Mouse (Mus musculus) midbrain, embryonic 15.5 days (tissue): ENCODE measurements around the gene Ltv1. TPM values are rescaled to one million over a fixed set of nuclear protein-coding genes. Genes with fewer than 3 reads are reported as not detected.

Experiments
- ATAC-seq: fragments of 200-750 bp; cut with Nextera tagmentation; replicated peaks from 2 replicates; pipeline ENCODE4 v1.8.0; 2017; ENCODE audit warnings: moderate TSS enrichment
- H3K27ac ChIP-seq: fragments of 300-500 bp; sonication (generic); 2 replicates; pipeline ENCODE4 v1.5.1; 2015; ENCODE audit warnings: mild to moderate bottlenecking, inconsistent platforms
- H3K27me3 ChIP-seq: fragments of 300-500 bp; sonication (generic); replicated peaks from 2 replicates; pipeline ENCODE4 v1.6.1; 2015; ENCODE audit warnings: inconsistent platforms
- H3K36me3 ChIP-seq: fragments of 300-500 bp; sonication (generic); replicated peaks from 2 replicates; pipeline ENCODE4 v1.6.1; 2015; ENCODE audit warnings: inconsistent platforms
- H3K4me1 ChIP-seq: fragments of 300-500 bp; sonication (generic); 2 replicates; pipeline ENCODE4 v1.6.1; 2015; ENCODE audit warnings: inconsistent platforms
- H3K4me2 ChIP-seq: fragments of 300-500 bp; sonication (generic); 2 replicates; pipeline ENCODE4 v1.6.1; 2015; ENCODE audit warnings: inconsistent platforms, mild to moderate bottlenecking, moderate library complexity
- H3K4me3 ChIP-seq: fragments of 300-500 bp; sonication (generic); 2 replicates; pipeline ENCODE4 v1.5.1; 2015; ENCODE audit warnings: mild to moderate bottlenecking, inconsistent platforms
- H3K9ac ChIP-seq: fragments of 300-500 bp; sonication (generic); 2 replicates; pipeline ENCODE4 v1.6.1; 2015; ENCODE audit warnings: mild to moderate bottlenecking, inconsistent platforms
- H3K9me3 ChIP-seq: fragments of 300-500 bp; sonication (generic); 2 replicates; pipeline ENCODE4 v1.6.1; 2016; ENCODE audit warnings: inconsistent platforms
- WGBS: fragments of 180-500 bp; shearing (Covaris S2); methylation state at CpG from one replicate; pipeline ENCODE4 v1.1.7; 2015; ENCODE audit warnings: mixed read lengths; 5-methylcytosine and 5-hydroxymethylcytosine counted together
- polyA plus RNA-seq: library from polyadenylated mRNA; unstranded; fragments of >200 nt; fragmentation: Nextera tagmentation; extraction: Ambion mirVana; gene quantifications from 2 replicates; pipeline ENCODE4 v1.2.1, GENCODE M21; 2015

Gene Ltv1
- polyA plus RNA-seq, 1 experiment from 2014 or later: 33.7 TPM

DNA sequence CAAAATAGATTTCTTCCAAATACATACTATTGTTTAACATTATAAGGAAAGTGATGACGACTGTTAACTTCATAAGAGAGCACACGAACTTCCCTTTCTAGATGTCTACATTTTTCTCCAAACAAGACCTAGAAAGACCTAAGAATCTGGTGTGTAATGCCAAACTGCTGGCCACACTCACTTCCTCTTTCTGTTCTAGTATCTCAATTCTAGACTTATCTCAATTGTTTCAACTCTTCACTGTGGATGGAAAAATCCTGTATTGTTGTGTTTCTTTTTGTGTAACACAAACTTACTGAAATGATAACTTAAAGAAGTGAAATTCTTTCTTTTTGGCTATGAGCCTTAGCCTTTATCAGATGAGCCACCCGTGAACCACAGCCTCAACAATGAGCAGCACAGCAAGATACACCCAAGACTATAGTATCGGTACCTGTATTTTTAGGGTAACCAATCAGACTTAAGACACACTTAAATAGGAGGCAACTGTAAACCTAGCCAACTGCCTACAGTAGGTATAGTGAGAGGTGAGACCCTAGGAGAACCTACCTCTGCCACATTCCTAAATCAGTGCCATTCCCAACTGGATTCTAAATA, 8.7 kb downstream of the Ltv1 start:
- Histone ChIP-seq H3K4me1 (no peaks in the 10 kb centered on the region), H3K36me3 (peaks cover 28% of the 10 kb centered on the region), H3K27ac (no peak overlapping the region), H3K27me3 (no peaks in the 10 kb centered on the region), H3K4me2 (no peak overlapping the region), H3K9ac (no peak overlapping the region), H3K4me3 (no peak overlapping the region), H3K9me3 (no peaks in the 10 kb centered on the region)
- 92% methylated on average over 4 of the region's 4 CpGs for WGBS
- no peak for ATAC-seq

DNA sequence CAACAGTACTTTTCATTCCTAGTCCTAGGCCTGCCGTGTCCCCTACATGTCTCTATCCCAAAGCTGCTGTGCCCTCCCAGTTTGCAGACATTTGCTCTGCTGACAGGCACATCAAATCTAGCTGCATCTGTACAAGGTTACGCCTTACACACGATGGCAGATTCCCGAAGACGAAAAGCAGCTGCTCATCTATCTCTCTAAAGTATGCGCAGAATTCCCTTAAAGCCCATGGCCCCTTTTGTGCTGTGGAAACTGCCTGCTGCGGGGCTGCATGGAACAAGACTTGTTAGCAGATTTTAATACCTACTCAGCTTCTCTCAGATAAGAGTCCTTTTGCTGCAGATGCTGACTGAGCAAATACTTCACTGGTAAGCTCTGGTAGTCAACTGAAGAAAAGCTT, 12.8 kb downstream of the Ltv1 start:
- no peaks in the 10 kb centered on the region for H3K9me3 ChIP-seq
- H3K9ac ChIP-seq: no peak overlapping the region
- no peak overlapping the region for H3K4me2 ChIP-seq
- H3K4me1 ChIP-seq: no peaks in the 10 kb centered on the region
- H3K27me3 ChIP-seq: no peaks in the 10 kb centered on the region
- H3K4me3 ChIP-seq: no peak overlapping the region
- WGBS: 89% methylated on average over 7 of the region's 7 CpGs
- no peak overlapping the region for H3K27ac ChIP-seq
- H3K36me3 ChIP-seq: peaks cover 33% of the 10 kb centered on the region
- no peak for ATAC-seq

DNA sequence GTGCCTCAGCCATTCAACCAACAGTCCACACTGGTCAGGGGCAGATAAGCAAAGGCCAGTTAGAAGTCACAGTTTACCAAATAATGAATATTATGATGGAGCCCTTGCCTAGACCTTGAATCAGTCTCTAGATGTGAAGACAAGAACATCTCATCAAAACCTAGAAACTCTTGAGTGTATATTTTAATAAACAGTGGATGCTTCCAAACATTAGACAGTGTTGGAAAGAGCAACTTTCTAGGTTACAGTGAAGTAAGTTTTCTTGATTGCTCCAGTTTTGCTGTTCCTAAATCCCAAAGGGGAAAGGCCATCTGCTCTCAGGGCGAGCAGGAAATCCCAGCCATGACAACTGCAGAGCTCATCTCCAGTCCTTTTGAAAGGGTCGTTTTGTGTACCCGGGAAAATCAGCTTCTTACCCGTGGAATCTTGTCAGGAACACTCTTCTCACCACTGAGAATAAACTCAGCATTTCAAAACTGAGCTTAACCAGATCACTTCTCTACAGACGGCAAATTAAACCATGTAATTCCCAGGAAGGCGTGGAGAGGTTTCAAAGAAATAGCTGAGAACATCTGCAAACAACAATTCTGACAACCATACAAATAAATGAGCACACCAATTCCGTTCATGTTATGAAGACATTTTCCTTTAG, 14.9 kb downstream of the Ltv1 start, which contains the start of gene Zc2hc1b:
Gene Zc2hc1b (minus strand): TSS at position 51 of the 652 bp plus-strand sequence.
- 53% methylated on average over 7 of the region's 7 CpGs for WGBS
- H3K4me1 ChIP-seq: no peaks in the 10 kb centered on the region
- H3K9me3 ChIP-seq: no peaks in the 10 kb centered on the region
- H3K9ac ChIP-seq: no peak within 1 kb of the TSS
- no peak within 1 kb of the TSS for H3K4me2 ChIP-seq
- H3K36me3 ChIP-seq: peaks cover 30% of the 10 kb centered on the region
- no peak within 1 kb of the TSS for H3K4me3 ChIP-seq
- no peak within 1 kb of the TSS for H3K27ac ChIP-seq
- no peaks in the 10 kb centered on the region for H3K27me3 ChIP-seq
- no peak for ATAC-seq

DNA sequence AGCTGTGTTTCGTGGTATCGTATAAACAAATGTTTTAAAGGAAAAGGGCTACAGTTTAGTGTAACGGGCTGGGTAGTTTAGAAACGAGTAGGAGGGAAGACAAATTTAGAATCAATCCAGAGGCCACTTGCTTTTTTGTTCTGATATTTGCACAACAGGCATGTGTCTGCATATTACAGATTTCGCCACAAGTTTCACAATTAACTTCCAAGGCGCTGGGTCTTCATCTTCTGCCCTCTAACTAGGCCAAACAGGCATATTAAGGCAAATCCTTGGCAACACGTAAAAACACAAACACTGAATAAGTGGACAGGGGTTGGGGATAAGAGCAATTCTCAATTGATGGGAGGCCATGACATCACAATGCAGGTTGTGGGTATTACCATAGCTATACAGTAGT, 17.1 kb downstream of the Ltv1 start:
- no peaks in the 10 kb centered on the region for H3K27me3 ChIP-seq
- H3K9ac ChIP-seq: no peak overlapping the region
- no peak overlapping the region for H3K4me2 ChIP-seq
- 0 out of 2 replicates have a peak, but pooled peaks cover 3% of the 10 kb centered on the region for H3K4me1 ChIP-seq
- no peak overlapping the region for H3K4me3 ChIP-seq
- H3K36me3 ChIP-seq: peaks cover 25% of the 10 kb centered on the region
- no peaks in the 10 kb centered on the region for H3K9me3 ChIP-seq
- 92% methylated on average over 7 of the region's 7 CpGs for WGBS
- no peak overlapping the region for H3K27ac ChIP-seq
- ATAC-seq: no peak

DNA sequence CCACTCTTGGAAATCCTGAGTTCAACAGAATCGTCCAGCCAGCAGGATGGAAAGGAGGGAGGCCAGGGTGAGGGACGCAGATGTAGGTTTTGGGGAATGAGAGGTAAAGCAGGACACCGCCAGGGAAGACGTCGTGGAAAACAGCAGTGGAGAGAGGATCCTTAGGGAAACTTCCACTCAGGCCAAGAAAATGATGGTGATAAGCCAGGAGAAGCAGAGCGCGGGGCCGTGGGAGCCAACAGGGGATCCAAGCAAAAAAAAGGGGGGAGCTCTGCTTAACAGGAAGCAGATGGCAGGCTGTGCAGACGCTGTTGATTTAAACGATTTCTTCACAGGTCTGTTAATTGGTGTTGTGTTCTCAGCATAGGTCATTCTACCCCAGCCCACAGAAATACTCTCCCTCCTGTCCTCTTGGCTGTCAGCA, 20.2 kb downstream of the Ltv1 start:
- no peak overlapping the region for H3K4me3 ChIP-seq
- 0 out of 2 replicates have a peak, but pooled peaks cover 4% of the 10 kb centered on the region for H3K4me1 ChIP-seq
- no peaks in the 10 kb centered on the region for H3K27me3 ChIP-seq
- no peak overlapping the region for H3K27ac ChIP-seq
- no peak overlapping the region for H3K4me2 ChIP-seq
- no peak for ATAC-seq
- no peak overlapping the region for H3K9ac ChIP-seq
- H3K36me3 ChIP-seq: peaks cover 1% of the 10 kb centered on the region; the same call in 1 of the 2 replicates
- WGBS: 58% methylated on average over 10 of the region's 10 CpGs
- no peaks in the 10 kb centered on the region for H3K9me3 ChIP-seq

DNA sequence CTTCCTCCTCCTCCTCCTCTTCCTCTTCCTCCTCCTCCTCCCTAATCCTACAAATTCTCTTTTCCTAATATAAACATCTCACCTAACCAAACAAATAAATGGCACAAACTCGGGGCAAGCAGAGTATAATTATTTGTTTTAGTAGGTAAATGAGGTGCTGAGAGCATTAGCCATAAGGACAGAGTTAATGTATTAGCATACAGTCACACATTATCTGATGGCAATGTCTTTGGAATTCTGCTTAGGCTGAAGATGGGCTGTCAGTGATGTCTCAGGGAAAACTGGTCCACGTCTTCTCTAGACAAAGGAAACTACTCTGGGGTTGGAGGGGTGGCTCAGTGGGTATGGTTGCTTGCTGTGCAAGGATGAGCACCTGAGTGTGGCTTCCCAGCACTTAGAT, 21.5 kb downstream of the Ltv1 start:
- Histone ChIP-seq H3K36me3 (no peaks in the 10 kb centered on the region), H3K4me2 (no peak overlapping the region), H3K27ac (no peak overlapping the region), H3K9me3 (no peaks in the 10 kb centered on the region), H3K4me3 (no peak overlapping the region), H3K27me3 (no peaks in the 10 kb centered on the region), H3K4me1 (0 out of 2 replicates have a peak, but pooled peaks cover 4% of the 10 kb centered on the region), H3K9ac (no peak overlapping the region)
- ATAC-seq: no peak
- 61% methylated on average over 2 of the region's 2 CpGs for WGBS

DNA sequence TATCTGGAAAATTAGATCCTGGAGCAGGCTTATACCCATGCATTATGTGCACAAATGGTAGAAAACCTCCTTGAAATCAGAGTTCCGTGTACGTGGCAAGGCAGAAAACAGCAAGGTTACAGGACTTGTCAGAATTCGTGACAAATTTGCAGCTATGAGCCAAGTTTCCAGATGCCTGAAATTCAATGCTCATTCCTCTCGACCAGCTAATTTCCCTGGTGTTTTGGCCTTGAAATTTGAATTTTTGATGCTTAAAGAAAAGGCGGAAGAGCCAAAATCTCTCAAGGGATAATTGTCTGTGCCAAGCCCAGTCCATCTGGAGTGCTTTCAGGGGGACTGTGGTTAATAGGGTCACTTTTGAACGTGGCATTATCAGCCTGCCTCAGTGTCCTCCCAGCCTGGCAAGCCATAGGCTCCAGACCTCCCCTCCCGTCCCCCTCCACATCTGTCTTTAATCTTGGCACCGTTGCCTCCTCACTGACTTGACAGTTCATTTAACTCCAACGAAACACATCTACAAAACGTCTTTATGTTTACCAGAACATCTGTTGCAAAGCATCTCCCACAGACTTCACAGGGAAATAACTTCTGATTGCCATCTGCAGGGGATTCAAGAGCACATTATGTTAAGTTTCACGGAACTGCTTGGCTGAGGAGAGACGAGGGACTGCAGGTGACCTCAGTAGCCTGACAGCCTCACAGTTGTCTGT, 22.1 kb downstream of the Ltv1 start:
- H3K27ac ChIP-seq: no peak overlapping the region

DNA sequence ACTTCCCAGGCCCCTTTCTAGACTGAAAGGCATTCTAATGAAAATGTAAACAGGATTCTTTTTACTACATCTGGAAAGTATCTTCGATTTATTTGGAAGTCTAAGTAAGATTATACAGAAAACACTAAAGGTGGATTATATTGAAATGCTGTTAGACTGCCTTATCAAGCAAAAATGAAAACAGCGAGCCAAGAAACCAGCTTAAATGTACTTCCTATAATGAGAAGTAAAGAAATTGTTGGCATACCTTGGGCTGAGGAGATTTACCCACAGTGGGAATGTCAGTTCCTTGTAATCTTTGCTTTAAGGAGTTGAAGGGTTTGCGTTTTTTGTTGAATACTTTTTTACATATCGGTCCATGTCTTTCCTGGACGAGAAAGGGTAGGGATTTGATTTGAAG, 24.5 kb downstream of the Ltv1 start:
- WGBS: 86% methylated on average over 5 of the region's 5 CpGs
- H3K9ac ChIP-seq: no peak overlapping the region
- ATAC-seq: no peak
- 0 out of 2 replicates have a peak, but pooled peaks cover 4% of the 10 kb centered on the region for H3K4me1 ChIP-seq
- no peaks in the 10 kb centered on the region for H3K27me3 ChIP-seq
- no peak overlapping the region for H3K27ac ChIP-seq
- no peak overlapping the region for H3K4me3 ChIP-seq
- H3K9me3 ChIP-seq: no peaks in the 10 kb centered on the region
- no peak overlapping the region for H3K4me2 ChIP-seq
- no peaks in the 10 kb centered on the region for H3K36me3 ChIP-seq

More for the DNA sequence above, 22.1 kb downstream of the Ltv1 start:
- H3K9me3 ChIP-seq: no peaks in the 10 kb centered on the region
- H3K27me3 ChIP-seq: no peaks in the 10 kb centered on the region
- no peak overlapping the region for H3K9ac ChIP-seq
- 38% methylated on average over 12 of the region's 12 CpGs for WGBS
- H3K4me3 ChIP-seq: no peak overlapping the region
- H3K36me3 ChIP-seq: no peaks in the 10 kb centered on the region
- H3K4me1 ChIP-seq: 0 out of 2 replicates have a peak, but pooled peaks cover 4% of the 10 kb centered on the region
- ATAC-seq: peak; percentile 76
- H3K4me2 ChIP-seq: no peak overlapping the region

DNA sequence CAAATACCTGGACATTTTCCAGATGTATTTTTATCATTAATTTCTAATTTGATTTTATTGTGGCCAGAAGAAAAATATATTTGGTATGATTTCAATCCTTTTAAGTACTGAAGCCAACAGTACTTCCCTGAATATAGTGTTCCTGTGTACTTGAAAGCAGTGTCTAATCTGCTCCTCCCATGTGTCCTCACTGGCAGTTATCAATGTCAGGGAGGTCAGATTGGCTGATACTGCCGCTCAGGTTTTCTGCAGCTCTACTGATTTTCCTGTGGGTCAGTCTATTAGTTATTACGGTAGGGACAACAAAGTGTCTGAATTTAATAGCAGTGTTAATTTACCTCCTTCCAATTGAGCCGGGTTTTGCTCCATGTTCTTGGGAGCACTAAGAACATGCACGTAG, 30.9 kb downstream of the Ltv1 start:
- H3K27me3 ChIP-seq: no peaks in the 10 kb centered on the region
- H3K9ac ChIP-seq: no peak overlapping the region
- no peak overlapping the region for H3K4me2 ChIP-seq
- no peak for ATAC-seq
- H3K27ac ChIP-seq: no peak overlapping the region
- H3K9me3 ChIP-seq: 0 out of 2 replicates have a peak, but pooled peaks cover 5% of the 10 kb centered on the region
- no peak overlapping the region for H3K4me3 ChIP-seq
- 84% methylated on average over 4 of the region's 4 CpGs for WGBS
- H3K4me1 ChIP-seq: no peaks in the 10 kb centered on the region
- H3K36me3 ChIP-seq: no peaks in the 10 kb centered on the region

DNA sequence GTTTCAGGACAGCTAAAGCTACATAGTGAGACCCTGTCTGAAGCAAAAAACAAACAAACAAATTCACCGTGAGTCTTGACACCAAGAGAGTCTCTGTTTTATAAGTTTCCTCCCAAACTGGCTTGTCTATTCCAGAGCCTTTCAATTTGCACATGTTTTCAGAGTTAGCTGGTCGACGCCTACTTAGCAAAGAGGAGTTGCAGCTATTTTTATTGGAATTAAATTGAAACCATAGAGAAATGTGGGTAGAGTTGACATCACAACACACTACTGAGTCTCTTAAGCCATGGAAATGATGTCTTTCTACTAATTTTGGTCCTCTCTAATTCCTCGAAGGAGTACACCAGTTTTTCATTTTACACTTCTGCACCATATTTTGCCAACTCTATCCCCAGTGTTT, 32.1 kb downstream of the Ltv1 start:
- Histone ChIP-seq H3K9me3 (0 out of 2 replicates have a peak, but pooled peaks cover 5% of the 10 kb centered on the region), H3K27ac (no peak overlapping the region), H3K4me2 (no peak overlapping the region), H3K27me3 (no peaks in the 10 kb centered on the region), H3K36me3 (no peaks in the 10 kb centered on the region), H3K9ac (no peak overlapping the region), H3K4me1 (no peaks in the 10 kb centered on the region), H3K4me3 (no peak overlapping the region)
- no peak for ATAC-seq
- 92% methylated on average over 4 of the region's 4 CpGs for WGBS

DNA sequence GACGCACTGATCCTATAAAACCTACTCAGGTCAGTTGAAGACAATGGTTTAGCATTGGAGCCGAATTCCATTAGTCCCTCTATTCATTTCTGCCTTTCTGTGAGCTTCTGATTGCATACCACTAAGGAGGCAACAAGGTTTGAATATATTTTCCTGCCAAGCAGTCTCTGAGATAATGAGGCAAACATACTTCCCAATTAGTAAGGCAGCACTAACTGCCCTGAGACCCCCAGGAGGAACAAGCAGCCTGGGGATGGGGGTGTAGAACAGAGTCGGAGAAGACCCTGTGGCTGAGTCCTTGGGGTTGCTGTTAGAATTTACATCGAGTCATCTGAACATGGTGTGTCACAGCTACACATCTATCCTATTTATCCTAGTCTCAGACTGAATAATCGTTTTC, 37.6 kb downstream of the Ltv1 start:
- WGBS: 76% methylated on average over 5 of the region's 5 CpGs
- H3K27ac ChIP-seq: no peak overlapping the region
- H3K4me2 ChIP-seq: no peak overlapping the region
- H3K27me3 ChIP-seq: no peaks in the 10 kb centered on the region
- no peaks in the 10 kb centered on the region for H3K4me1 ChIP-seq
- no peak overlapping the region for H3K4me3 ChIP-seq
- no peak overlapping the region for H3K9ac ChIP-seq
- H3K9me3 ChIP-seq: 0 out of 2 replicates have a peak, but pooled peaks cover 5% of the 10 kb centered on the region
- no peak for ATAC-seq
- no peaks in the 10 kb centered on the region for H3K36me3 ChIP-seq

DNA sequence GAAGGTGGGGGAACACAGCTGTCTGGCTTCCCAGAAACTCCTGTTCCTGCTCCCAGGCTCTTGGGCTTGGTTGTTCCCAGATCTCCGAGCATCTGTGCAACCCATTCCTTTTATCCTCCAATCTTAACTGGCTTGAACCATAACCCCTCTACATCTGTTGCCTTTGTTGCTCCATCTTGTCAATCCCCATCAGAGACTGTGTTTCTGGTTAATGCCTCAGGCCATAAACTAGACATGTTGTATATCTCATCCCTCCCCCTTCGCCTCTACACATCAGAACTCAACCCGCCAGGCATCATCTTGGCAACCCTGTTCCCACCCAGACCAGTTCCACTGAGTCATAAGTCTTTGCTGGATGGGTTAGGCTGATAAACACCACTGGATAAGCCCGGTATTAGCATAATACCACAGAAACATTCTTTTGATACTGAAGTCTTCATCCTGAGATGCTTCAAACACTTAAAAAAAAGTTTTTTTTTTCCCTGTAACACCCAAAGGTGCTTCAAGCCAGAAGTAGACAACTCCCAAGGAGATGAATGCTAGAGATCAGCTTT, 40.1 kb downstream of the Ltv1 start:
- no peak for ATAC-seq
- no peaks in the 10 kb centered on the region for H3K4me1 ChIP-seq
- no peaks in the 10 kb centered on the region for H3K27me3 ChIP-seq
- H3K27ac ChIP-seq: no peak overlapping the region
- H3K4me3 ChIP-seq: no peak overlapping the region
- WGBS: 80% methylated on average over 4 of the region's 4 CpGs
- no peaks in the 10 kb centered on the region for H3K36me3 ChIP-seq
- H3K4me2 ChIP-seq: no peak overlapping the region
- H3K9ac ChIP-seq: no peak overlapping the region
- 0 out of 2 replicates have a peak, but pooled peaks cover 3% of the 10 kb centered on the region for H3K9me3 ChIP-seq
